Mouse (Mus musculus): ENCODE measurements at regions not wholly inside any gene's neighbourhood (a gene's known extent, or its start where the extent isn't known, plus 50 kb on each side); places are given as distances from the start of the nearest gene placed in this dataset.
A peak's percentile ranks its signal among the peaks of the same experiment; 100 is the strongest.

- no peak overlapping the region for H3K9ac ChIP-seq
- ATAC-seq (ENCODE audit: insufficient read depth): no peak
- TF ChIP-seq CTCF (IDR thresholded peaks at IDR 0.05; ENCODE audit: low read depth): no peak
- H3K36me3 ChIP-seq (ENCODE audit: insufficient read depth): no peaks in the 10 kb centered on the region
- H3K9me3 ChIP-seq (ENCODE audit: low read depth, low read length): no peaks in the 10 kb centered on the region
- no peak overlapping the region for H3K27ac ChIP-seq (ENCODE audit: low read depth)
- no peak for DNase-seq
- WGBS: 35% methylated on average over 3 of the region's 3 CpGs
- no peak overlapping the region for H3K4me2 ChIP-seq
- H3K4me3 ChIP-seq (ENCODE audit: low read depth, low read length): no peak overlapping the region
- no peaks in the 10 kb centered on the region for H3K27me3 ChIP-seq (ENCODE audit: insufficient read depth, low read length)
- no peaks in the 10 kb centered on the region for H3K4me1 ChIP-seq (ENCODE audit: insufficient read depth)
Measured at GRCm38 (mm10) chr4:9935949-9936348, 938.3 kb upstream of the 2610301B20Rik start.

- Histone ChIP-seq H3K27ac (ENCODE audit: low read depth) (no peak overlapping the region), H3K4me3 (ENCODE audit: low read depth, low read length) (no peak overlapping the region), H3K9me3 (ENCODE audit: low read depth, low read length) (no peaks in the 10 kb centered on the region), H3K4me2 (no peak overlapping the region), H3K9ac (no peak overlapping the region), H3K27me3 (ENCODE audit: insufficient read depth, low read length) (no peaks in the 10 kb centered on the region), H3K36me3 (ENCODE audit: insufficient read depth) (no peaks in the 10 kb centered on the region), H3K4me1 (ENCODE audit: insufficient read depth) (no peaks in the 10 kb centered on the region)
- TF ChIP-seq CTCF (IDR thresholded peaks at IDR 0.05; ENCODE audit: low read depth): no peak
- 78% methylated on average over 4 of the region's 4 CpGs for WGBS
- ATAC-seq (ENCODE audit: insufficient read depth) (no peak), DNase-seq (no peak)
Measured at GRCm38 (mm10) chr4:9951441-9951840, 922.9 kb upstream of the 2610301B20Rik start.

- H3K36me3 ChIP-seq (ENCODE audit: insufficient read depth): no peaks in the 10 kb centered on the region
- ATAC-seq (ENCODE audit: insufficient read depth) (no peak), DNase-seq (no peak)
- TF ChIP-seq CTCF (IDR thresholded peaks at IDR 0.05; ENCODE audit: low read depth): no peak
- H3K4me1 ChIP-seq (ENCODE audit: insufficient read depth): no peaks in the 10 kb centered on the region
- no peak overlapping the region for H3K4me2 ChIP-seq
- no peaks in the 10 kb centered on the region for H3K9me3 ChIP-seq (ENCODE audit: low read depth, low read length)
- H3K9ac ChIP-seq: no peak overlapping the region
- H3K4me3 ChIP-seq (ENCODE audit: low read depth, low read length): no peak overlapping the region
- H3K27ac ChIP-seq (ENCODE audit: low read depth): no peak overlapping the region
- H3K27me3 ChIP-seq (ENCODE audit: insufficient read depth, low read length): no peaks in the 10 kb centered on the region
Measured at GRCm38 (mm10) chr4:9974631-9975030, 899.7 kb upstream of the 2610301B20Rik start.

- WGBS: 81% methylated on average over 3 of the region's 3 CpGs
- no peak for DNase-seq
- no peaks in the 10 kb centered on the region for H3K36me3 ChIP-seq (ENCODE audit: insufficient read depth)
- H3K4me1 ChIP-seq (ENCODE audit: insufficient read depth): no peaks in the 10 kb centered on the region
- no peak overlapping the region for H3K9ac ChIP-seq
- TF ChIP-seq CTCF (IDR thresholded peaks at IDR 0.05; ENCODE audit: low read depth): no peak
- no peak for ATAC-seq (ENCODE audit: insufficient read depth)
- no peaks in the 10 kb centered on the region for H3K27me3 ChIP-seq (ENCODE audit: insufficient read depth, low read length)
- no peak overlapping the region for H3K4me2 ChIP-seq
- H3K4me3 ChIP-seq (ENCODE audit: low read depth, low read length): no peak overlapping the region
- no peaks in the 10 kb centered on the region for H3K9me3 ChIP-seq (ENCODE audit: low read depth, low read length)
- no peak overlapping the region for H3K27ac ChIP-seq (ENCODE audit: low read depth)
Measured at GRCm38 (mm10) chr4:9981354-9982040, 892.8 kb upstream of the 2610301B20Rik start.

- H3K36me3 ChIP-seq (ENCODE audit: insufficient read depth): no peaks in the 10 kb centered on the region
- DNase-seq (peak; percentile 86), ATAC-seq (ENCODE audit: insufficient read depth) (peak; percentile 94)
- no peak overlapping the region for H3K9ac ChIP-seq
- 32% methylated on average over 7 of the region's 7 CpGs for WGBS
- no peaks in the 10 kb centered on the region for H3K9me3 ChIP-seq (ENCODE audit: low read depth, low read length)
- H3K27me3 ChIP-seq (ENCODE audit: insufficient read depth, low read length): no peaks in the 10 kb centered on the region
- no peak overlapping the region for H3K4me2 ChIP-seq
- H3K4me1 ChIP-seq (ENCODE audit: insufficient read depth): no peaks in the 10 kb centered on the region
- no peak overlapping the region for H3K4me3 ChIP-seq (ENCODE audit: low read depth, low read length)
- TF ChIP-seq CTCF (IDR thresholded peaks at IDR 0.05; ENCODE audit: low read depth): no peak
- H3K27ac ChIP-seq (ENCODE audit: low read depth): no peak overlapping the region
Measured at GRCm38 (mm10) chr4:9982786-9983525, 891.3 kb upstream of the 2610301B20Rik start.

GRCm38 (mm10) chr4:9993871-9994270 is 880.4 kb upstream of the 2610301B20Rik start:
- Histone ChIP-seq H3K27ac (ENCODE audit: low read depth) (no peak overlapping the region), H3K9ac (no peak overlapping the region), H3K27me3 (ENCODE audit: insufficient read depth, low read length) (no peaks in the 10 kb centered on the region), H3K4me3 (ENCODE audit: low read depth, low read length) (no peak overlapping the region), H3K4me1 (ENCODE audit: insufficient read depth) (peaks cover 2% of the 10 kb centered on the region; the same call in 1 of the 2 replicates), H3K4me2 (no peak overlapping the region), H3K36me3 (ENCODE audit: insufficient read depth) (no peaks in the 10 kb centered on the region), H3K9me3 (ENCODE audit: low read depth, low read length) (no peaks in the 10 kb centered on the region)
- no peak for ATAC-seq (ENCODE audit: insufficient read depth)
- 33% methylated on average over 1 of the region's 1 CpGs for WGBS
- TF ChIP-seq CTCF (IDR thresholded peaks at IDR 0.05; ENCODE audit: low read depth): no peak
- DNase-seq: no peak

- ATAC-seq (ENCODE audit: insufficient read depth) (peak; percentile 84; the same call in 1 of the 2 replicates), DNase-seq (peak; percentile 90)
- H3K36me3 ChIP-seq (ENCODE audit: insufficient read depth): no peaks in the 10 kb centered on the region
- H3K4me1 ChIP-seq (ENCODE audit: insufficient read depth): peaks cover 2% of the 10 kb centered on the region; the same call in 1 of the 2 replicates
- H3K27me3 ChIP-seq (ENCODE audit: insufficient read depth, low read length): no peaks in the 10 kb centered on the region
- no peak overlapping the region for H3K27ac ChIP-seq (ENCODE audit: low read depth)
- TF ChIP-seq CTCF (IDR thresholded peaks at IDR 0.05; ENCODE audit: low read depth): no peak
- H3K4me3 ChIP-seq (ENCODE audit: low read depth, low read length): no peak overlapping the region
- WGBS: 26% methylated on average over 1 of the region's 1 CpGs
- H3K9ac ChIP-seq: no peak overlapping the region
- H3K4me2 ChIP-seq: no peak overlapping the region
- no peaks in the 10 kb centered on the region for H3K9me3 ChIP-seq (ENCODE audit: low read depth, low read length)
Measured at GRCm38 (mm10) chr4:9994466-9994865, 879.8 kb upstream of the 2610301B20Rik start.

Data from lung, embryonic 14.5 days (tissue).